Mouse (Mus musculus) megakaryocyte progenitor cell, adult 5-6 weeks (primary cell): ENCODE measurements around the gene Tsx. TPM values are rescaled to one million over a fixed set of nuclear protein-coding genes. Genes with fewer than 3 reads are reported as not detected.

Source experiments
- ATAC-seq: replicated peaks from 2 replicates; pipeline ENCODE4 v1.8.0; 2016; ENCODE audit warnings: mild to moderate bottlenecking, moderate TSS enrichment, inconsistent platforms; ENCODE audit not compliant: poor library complexity
- total RNA-seq, 2 experiments: library from RNA; stranded (forward) in 1 of 2; stranded (reverse) in 1 of 2; fragments of 157-497, 149-512 nt in 1 of 2; fragments of 200-1000 nt in 1 of 2; gene quantifications; 2 replicates each; pipeline versions ENCODE4 v1.2.3 to v1.2.4; 2015 to 2017

Gene Tsx
- total RNA-seq, 2 experiments from 2014 or later = not detected

- no peak for ATAC-seq
These were observed 58.1 kb downstream of the Tsx start for GRCm38 (mm10) chrX:103472346-103472745.

Other genes with a start within 250 kb of the Tsx start
- not detected in 2 replicates for gene Nap1l2, start 227.8 kb upstream of the Tsx start, total RNA-seq (2015)
- gene Nap1l2, start 227.8 kb upstream of the Tsx start, total RNA-seq (2017) = not detected in 2 replicates
- gene Cdx4, start 93.1 kb upstream of the Tsx start, total RNA-seq (2015) = not detected in 2 replicates
- gene Cdx4, start 93.1 kb upstream of the Tsx start, total RNA-seq (2017) = not detected in 2 replicates
- 0.12 TPM in 2 replicates for gene Chic1, start 58.0 kb upstream of the Tsx start, total RNA-seq (2015)
- gene Chic1, start 58.0 kb upstream of the Tsx start, total RNA-seq (2017) = 0.27 TPM in 1 of 2 replicates, not detected in the other
- gene Gm26992, start 7.5 kb downstream of the Tsx start, total RNA-seq (2015) = 3.1 TPM in 1 of 2 replicates, not detected in the other
- gene Gm26992, start 7.5 kb downstream of the Tsx start, total RNA-seq (2017) = not detected in 2 replicates
- gene Zcchc13, start 216.1 kb downstream of the Tsx start, total RNA-seq (2015) = not detected in 2 replicates
- gene Zcchc13, start 216.1 kb downstream of the Tsx start, total RNA-seq (2017) = not detected in 2 replicates